Mouse (Mus musculus): Measurements from ENCODE around the gene Xaf1. TPM values are rescaled to one million over a fixed set of nuclear protein-coding genes. Genes with fewer than 3 reads are reported as not detected.

The Xaf1 gene
- polyA plus RNA-seq (2015; fragmentation: Nextera tagmentation; extraction: Ambion mirVana): 2.0 and 2.1 TPM in 2 replicates

DNA sequence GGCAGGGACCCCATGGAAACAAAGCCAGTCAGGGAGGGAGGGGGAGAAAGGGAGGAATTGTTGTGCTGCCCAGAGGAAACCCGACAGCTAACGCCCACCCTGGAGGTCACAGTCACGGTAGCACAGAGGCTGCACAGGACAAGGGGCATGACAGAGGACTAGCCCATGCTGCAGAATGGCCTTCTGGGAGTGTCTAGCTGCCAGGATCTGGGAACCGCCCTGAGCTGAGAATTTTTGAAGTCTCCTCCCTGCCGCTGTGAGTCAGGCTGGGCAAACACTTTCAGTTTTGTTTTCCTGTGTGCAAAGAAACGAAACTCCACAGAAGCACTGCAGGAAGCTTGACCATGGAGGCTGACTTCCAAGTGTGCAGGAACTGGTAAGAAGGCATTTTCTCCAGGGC is at the start of gene Xaf1:
Gene Xaf1 (plus strand): TSS at position 296 of the 400 bp plus-strand sequence.
- no peaks in the 10 kb centered on the region for H3K9me3 ChIP-seq
- no peaks in the 10 kb centered on the region for H3K4me1 ChIP-seq
- H3K4me2 ChIP-seq: no peak within 1 kb of the TSS
- H3K9ac ChIP-seq: no peak within 1 kb of the TSS
- no peak within 1 kb of the TSS for H3K27ac ChIP-seq
- H3K36me3 ChIP-seq (replicated peaks): no peaks in the 10 kb centered on the region
- no peak for ATAC-seq (replicated peaks)
- no peaks in the 10 kb centered on the region for H3K27me3 ChIP-seq (replicated peaks)
- 30% methylated on average over 6 of the region's 6 CpGs for WGBS
- H3K4me3 ChIP-seq: no peak within 1 kb of the TSS

DNA sequence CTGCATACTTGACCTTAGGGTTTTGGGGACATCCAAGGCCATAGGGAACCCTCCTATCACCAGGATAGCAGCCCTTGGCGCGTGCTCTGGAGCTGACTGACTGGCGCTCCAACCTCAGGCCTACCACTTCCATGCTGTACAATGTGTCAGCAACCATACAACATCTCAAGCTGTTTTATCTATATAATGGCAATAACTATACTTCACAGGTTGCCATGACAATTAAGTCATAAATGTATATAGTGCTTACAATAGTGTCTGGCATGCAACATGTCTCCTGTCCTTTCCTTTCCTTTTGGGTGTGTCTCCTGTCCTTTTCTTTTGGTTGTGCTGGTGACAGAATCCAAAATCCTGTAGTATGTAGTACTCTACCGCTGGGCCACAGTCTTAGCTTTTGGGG is 45.8 kb upstream of the Xaf1 start:
- no peaks in the 10 kb centered on the region for H3K4me1 ChIP-seq
- no peaks in the 10 kb centered on the region for H3K27me3 ChIP-seq (replicated peaks)
- ATAC-seq (replicated peaks): no peak
- H3K9ac ChIP-seq: no peak overlapping the region
- H3K27ac ChIP-seq: no peak overlapping the region
- H3K36me3 ChIP-seq (replicated peaks): no peaks in the 10 kb centered on the region
- no peaks in the 10 kb centered on the region for H3K9me3 ChIP-seq
- H3K4me2 ChIP-seq: no peak overlapping the region
- 91% methylated on average over 4 of the region's 4 CpGs for WGBS
- no peak overlapping the region for H3K4me3 ChIP-seq

DNA sequence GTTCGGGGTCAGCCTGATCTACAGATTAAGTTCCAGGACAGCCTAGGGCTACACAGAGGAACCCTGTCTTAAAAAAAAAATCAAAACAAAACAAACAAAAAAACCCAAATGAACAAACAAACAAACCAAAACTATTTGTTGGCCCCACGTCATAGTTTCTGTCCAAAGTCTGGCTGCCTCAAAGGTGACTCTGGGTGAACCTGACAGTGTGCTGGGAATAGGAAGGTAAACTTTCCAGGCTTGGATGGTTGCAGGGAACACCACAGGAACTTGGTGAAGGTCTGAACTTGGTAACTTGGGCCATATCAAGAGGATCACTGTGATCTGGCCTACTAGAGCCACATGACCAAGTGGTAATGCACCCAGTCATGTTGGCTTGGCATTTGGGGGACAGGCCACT is 45.0 kb upstream of the Xaf1 start:
- no peaks in the 10 kb centered on the region for H3K36me3 ChIP-seq (replicated peaks)
- no peak overlapping the region for H3K4me2 ChIP-seq
- no peak overlapping the region for H3K27ac ChIP-seq
- H3K4me1 ChIP-seq: no peaks in the 10 kb centered on the region
- H3K27me3 ChIP-seq (replicated peaks): no peaks in the 10 kb centered on the region
- H3K9me3 ChIP-seq: no peaks in the 10 kb centered on the region
- WGBS: 80% methylated on average over 2 of the region's 2 CpGs
- no peak for ATAC-seq (replicated peaks)
- no peak overlapping the region for H3K4me3 ChIP-seq
- H3K9ac ChIP-seq: no peak overlapping the region

DNA sequence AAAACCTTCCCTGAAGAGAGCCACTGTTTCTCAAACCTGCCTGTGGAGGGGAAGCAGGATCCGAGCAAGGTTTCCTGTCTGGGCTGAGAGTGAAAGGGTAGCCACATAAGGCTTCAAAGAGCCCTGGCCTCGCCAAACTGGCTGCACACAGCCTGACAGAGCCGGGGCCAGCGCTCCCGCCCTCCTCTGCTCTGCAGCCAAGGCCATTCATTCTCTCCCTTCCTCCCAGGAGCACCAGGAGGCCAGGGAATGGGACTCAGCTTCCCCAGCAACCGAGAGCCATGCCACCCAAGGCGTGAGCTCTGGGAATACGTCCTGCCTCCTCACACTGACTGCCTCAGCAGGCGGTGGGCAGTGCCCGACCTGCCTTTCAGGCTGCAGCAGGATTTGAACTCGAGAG is 35.9 kb upstream of the Xaf1 start:
- ATAC-seq (replicated peaks): no peak
- Histone ChIP-seq H3K27me3 (replicated peaks) (peaks cover 34% of the 10 kb centered on the region), H3K36me3 (replicated peaks) (no peaks in the 10 kb centered on the region), H3K9ac (no peak overlapping the region), H3K4me2 (peak overlapping the region; percentile 72), H3K4me1 (peaks cover 16% of the 10 kb centered on the region), H3K4me3 (peak overlapping the region; percentile 42), H3K9me3 (no peaks in the 10 kb centered on the region), H3K27ac (no peak overlapping the region)
- WGBS: 6% methylated on average over 11 of the region's 11 CpGs

DNA sequence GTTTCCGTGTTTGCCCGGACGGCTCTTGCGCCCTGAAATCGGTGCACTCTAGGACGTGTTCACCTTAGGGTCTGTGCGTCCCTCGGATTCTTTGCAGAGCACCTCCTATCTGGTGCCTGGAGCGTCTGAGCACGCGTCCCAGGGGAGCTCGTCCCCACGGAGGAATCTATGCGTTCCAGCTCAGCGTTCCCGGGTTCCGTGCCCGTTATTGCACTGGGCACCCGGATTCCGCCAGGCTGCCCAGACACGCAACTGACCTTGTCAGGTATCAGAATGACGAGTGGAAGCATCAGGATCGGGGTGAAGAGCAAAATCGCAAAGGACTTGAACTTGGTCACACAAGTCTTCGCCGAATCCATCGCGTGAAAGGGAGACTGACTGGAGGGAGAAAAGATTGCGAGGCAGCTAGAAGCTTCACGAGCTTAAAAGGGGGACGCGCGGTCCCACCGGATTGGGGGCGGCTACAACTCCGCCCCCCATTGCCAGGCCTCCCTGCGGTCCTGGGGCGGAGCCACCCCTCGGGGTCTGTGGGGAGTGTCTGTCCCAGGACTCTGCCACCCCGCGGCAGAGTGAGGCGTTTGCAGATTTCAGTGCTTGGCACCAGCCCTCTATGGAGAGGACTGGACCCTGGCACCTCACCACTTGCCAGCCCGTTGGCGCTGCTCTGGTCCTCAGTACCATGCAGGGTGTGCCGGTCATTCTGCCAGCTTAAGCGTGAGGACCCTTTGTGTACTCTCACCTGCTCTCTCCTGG is 35.0 kb upstream of the Xaf1 start:
- no peaks in the 10 kb centered on the region for H3K36me3 ChIP-seq (replicated peaks)
- H3K27me3 ChIP-seq (replicated peaks): peaks cover 34% of the 10 kb centered on the region
- H3K9ac ChIP-seq: peak overlapping the region; percentile 22
- H3K4me2 ChIP-seq: peak overlapping the region; percentile 72
- peaks cover 16% of the 10 kb centered on the region for H3K4me1 ChIP-seq
- WGBS: under 1% methylated on average over 46 of the region's 46 CpGs
- peak; percentile 83 for ATAC-seq (replicated peaks)
- peak overlapping the region; percentile 42 for H3K4me3 ChIP-seq
- H3K9me3 ChIP-seq: no peaks in the 10 kb centered on the region
- H3K27ac ChIP-seq: no peak overlapping the region

DNA sequence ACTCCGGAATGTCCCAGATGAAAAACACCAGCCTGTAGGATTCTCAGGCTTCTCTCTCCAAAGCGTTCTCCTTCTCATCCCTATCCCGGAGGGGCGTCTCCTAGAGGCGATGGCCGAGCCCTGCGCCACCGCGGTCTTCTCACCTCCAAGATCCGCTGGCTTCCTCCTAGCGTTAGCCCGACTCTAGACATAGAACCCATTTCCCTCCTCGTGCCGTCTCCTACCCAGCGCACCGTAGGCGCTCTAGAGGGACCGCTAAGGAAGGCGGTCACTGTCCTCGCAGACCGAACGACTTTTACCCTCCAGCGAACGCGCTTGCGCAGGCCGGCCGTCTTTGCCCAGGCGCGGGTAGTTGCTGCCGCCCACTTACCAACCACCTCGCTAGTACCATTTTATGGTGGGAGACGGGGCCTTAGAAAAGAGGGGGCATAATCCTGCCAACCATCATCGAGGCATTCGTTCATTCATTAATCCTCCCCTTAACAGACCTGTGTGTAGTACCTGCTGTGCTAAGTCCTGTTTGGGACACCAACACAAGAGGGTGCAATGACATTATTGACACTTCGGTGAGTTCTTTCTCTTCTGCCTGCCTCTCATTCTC is 34.4 kb upstream of the Xaf1 start, which contains the start of gene Slc13a5:
Gene Slc13a5 (minus strand): TSS at position 263 of the 601 bp plus-strand sequence.
- peak within 1 kb of the TSS; percentile 22 for H3K9ac ChIP-seq
- peaks cover 34% of the 10 kb centered on the region for H3K27me3 ChIP-seq (replicated peaks)
- peak within 1 kb of the TSS; percentile 72 for H3K4me2 ChIP-seq
- peak; percentile 66 for ATAC-seq (replicated peaks)
- H3K27ac ChIP-seq: no peak within 1 kb of the TSS
- 1% methylated on average over 36 of the region's 36 CpGs for WGBS
- H3K9me3 ChIP-seq: no peaks in the 10 kb centered on the region
- H3K4me1 ChIP-seq: peaks cover 16% of the 10 kb centered on the region
- H3K4me3 ChIP-seq: peak within 1 kb of the TSS; percentile 42
- H3K36me3 ChIP-seq (replicated peaks): no peaks in the 10 kb centered on the region

DNA sequence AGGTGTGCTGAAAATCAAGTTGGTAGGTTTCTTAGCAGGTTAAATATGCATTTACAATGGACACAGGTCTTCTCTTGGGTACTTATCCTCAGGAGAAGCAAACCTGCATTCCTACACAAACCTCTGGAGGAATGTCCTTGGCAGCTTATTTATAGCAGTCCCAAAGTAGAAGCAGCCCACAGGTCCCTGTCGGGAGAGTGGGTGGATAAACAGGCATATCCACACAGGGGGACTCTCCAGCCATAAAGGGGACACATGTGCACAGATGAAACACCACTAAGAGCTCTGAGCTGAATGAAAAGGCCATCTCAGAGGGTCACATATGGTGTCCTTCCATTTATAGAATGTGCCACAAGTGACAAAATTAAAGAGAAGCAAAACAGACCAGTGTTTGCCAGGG is 29.7 kb upstream of the Xaf1 start:
- Histone ChIP-seq H3K4me2 (no peak overlapping the region), H3K27me3 (replicated peaks) (peaks cover 12% of the 10 kb centered on the region; the same call in 1 of the 2 replicates), H3K9me3 (no peaks in the 10 kb centered on the region), H3K27ac (no peak overlapping the region), H3K4me1 (no peaks in the 10 kb centered on the region), H3K9ac (no peak overlapping the region), H3K4me3 (no peak overlapping the region), H3K36me3 (replicated peaks) (no peaks in the 10 kb centered on the region)
- no peak for ATAC-seq (replicated peaks)
- 53% methylated on average over 1 of the region's 1 CpGs for WGBS

DNA sequence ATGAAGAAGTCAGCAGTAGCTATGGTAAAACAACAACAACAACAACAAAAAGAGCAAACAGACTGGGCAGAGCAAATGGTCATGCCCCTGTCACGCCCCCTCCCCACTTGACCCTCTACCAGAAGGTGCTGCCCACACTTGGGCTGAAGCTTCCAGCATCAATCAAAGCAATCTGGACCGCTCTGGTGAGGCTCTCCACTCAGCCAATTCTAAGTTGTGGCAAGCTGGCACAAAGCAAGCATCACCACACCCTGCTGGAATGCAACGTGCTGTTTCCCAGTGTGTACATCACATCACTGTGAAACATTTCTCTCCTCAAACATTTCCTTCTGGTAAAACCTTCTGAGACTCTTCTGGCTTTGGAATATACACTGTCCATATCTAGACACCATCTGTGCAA is 28.1 kb upstream of the Xaf1 start:
- Histone ChIP-seq H3K9me3 (no peaks in the 10 kb centered on the region), H3K4me2 (no peak overlapping the region), H3K9ac (no peak overlapping the region), H3K36me3 (replicated peaks) (no peaks in the 10 kb centered on the region), H3K27ac (no peak overlapping the region), H3K4me3 (no peak overlapping the region), H3K27me3 (replicated peaks) (0 out of 2 replicates have a peak, but pooled peaks cover 1% of the 10 kb centered on the region), H3K4me1 (no peaks in the 10 kb centered on the region)
- no peak for ATAC-seq (replicated peaks)
- WGBS: 79% methylated on average over 3 of the region's 3 CpGs

DNA sequence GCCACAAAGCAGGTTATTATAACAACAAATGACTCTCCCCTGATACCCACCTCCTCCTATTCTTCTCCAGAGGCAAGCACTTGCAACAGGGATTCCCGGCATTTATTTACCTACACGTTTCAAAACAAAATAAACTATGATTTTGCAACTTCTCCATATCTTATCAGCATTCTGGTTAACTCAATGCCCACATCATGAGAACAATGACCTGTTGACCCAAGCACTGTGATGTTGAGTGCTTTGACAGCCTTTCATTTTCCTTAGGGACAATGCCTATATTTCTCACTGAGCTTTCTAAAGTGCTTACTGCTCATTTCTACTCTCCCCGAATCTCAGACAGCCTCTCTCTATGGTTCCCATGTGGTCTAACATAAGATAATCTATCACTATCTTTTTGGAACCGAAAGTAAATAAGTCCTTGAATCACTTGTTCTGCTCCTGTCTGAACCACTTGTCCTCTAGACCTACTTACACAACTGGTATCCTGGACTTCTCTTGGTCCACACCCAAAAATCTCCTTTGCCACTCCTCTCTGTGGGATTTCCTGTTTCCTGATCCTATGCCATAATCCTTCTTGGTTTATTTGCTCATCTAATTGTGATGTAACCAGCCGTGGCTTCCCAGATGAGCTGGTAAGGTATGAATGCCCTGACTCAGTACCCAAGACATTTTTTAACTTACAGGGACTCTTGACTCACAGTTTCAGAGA is 20.1 kb upstream of the Xaf1 start:
- H3K27me3 ChIP-seq (replicated peaks): no peaks in the 10 kb centered on the region
- 83% methylated on average over 5 of the region's 5 CpGs for WGBS
- ATAC-seq (replicated peaks): no peak
- no peaks in the 10 kb centered on the region for H3K4me1 ChIP-seq
- H3K9me3 ChIP-seq: no peaks in the 10 kb centered on the region
- H3K9ac ChIP-seq: no peak overlapping the region
- H3K27ac ChIP-seq: no peak overlapping the region
- no peaks in the 10 kb centered on the region for H3K36me3 ChIP-seq (replicated peaks)
- no peak overlapping the region for H3K4me3 ChIP-seq
- no peak overlapping the region for H3K4me2 ChIP-seq

DNA sequence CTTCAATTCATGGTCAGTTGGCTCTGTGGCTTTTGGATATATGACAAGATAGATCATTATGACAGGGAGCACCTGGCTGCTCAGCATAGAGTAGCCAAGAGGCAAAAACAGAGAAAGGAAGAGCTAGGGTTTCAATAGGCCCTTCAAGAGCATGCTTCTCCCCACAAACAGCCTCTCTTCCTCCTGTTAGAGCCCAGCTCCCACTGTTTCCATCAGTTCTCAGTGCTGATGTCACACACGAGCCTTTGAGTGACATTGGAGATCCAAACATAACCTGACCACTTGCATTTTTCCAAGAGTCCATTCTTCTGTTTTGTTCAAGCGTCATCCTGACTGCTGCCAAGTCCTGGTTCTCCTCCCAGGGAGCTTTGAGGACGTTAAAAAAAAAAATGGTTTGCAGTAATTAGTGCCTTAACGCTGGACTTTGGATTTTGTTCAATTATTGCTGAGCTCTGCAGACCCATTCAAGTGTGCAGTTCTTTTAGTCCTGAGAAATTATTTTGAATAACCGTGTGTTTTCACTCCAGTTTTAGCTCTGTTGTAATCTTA is 19.5 kb upstream of the Xaf1 start:
- no peak overlapping the region for H3K27ac ChIP-seq
- H3K9ac ChIP-seq: no peak overlapping the region
- WGBS: 60% methylated on average over 5 of the region's 5 CpGs
- H3K36me3 ChIP-seq (replicated peaks): no peaks in the 10 kb centered on the region
- no peaks in the 10 kb centered on the region for H3K27me3 ChIP-seq (replicated peaks)
- H3K4me2 ChIP-seq: no peak overlapping the region
- no peak for ATAC-seq (replicated peaks)
- H3K4me1 ChIP-seq: no peaks in the 10 kb centered on the region
- H3K9me3 ChIP-seq: no peaks in the 10 kb centered on the region
- no peak overlapping the region for H3K4me3 ChIP-seq

DNA sequence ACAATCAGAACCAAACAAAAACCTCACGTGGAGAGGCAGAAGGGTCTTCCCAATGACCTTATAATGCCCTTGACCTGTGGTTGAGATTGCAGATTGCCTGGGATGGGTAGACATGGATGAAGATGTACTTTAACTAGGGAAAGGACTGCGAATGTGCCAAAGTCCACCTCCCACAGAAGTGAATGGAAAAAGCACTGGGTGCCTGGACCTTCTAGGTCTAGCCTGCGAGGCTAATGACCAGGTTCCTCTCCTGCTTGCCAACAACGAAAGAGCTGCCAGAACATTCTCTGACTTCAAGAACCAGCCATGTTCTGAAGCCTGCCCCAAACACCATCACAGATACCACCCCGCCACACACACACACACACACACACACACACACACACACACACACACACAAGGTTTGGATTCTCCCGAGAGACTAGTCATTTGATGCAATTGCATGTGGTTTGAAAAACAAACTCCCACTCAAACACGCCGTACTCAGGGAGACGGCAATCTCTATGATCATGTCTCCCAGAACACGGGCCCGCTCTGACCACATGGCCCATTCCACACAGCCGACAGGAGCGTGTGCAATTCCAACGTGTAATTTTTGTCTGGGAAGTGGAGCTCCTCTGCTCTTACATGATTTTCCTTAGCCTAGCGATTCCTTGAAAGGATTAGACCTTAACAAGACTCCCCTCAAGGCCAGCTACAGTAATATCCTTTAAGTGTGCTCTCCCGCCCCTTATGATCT is 17.8 kb upstream of the Xaf1 start:
- no peak for ATAC-seq (replicated peaks)
- H3K27me3 ChIP-seq (replicated peaks): no peaks in the 10 kb centered on the region
- H3K4me2 ChIP-seq: no peak overlapping the region
- H3K27ac ChIP-seq: no peak overlapping the region
- H3K4me3 ChIP-seq: no peak overlapping the region
- no peaks in the 10 kb centered on the region for H3K36me3 ChIP-seq (replicated peaks)
- no peaks in the 10 kb centered on the region for H3K9me3 ChIP-seq
- WGBS: 86% methylated on average over 16 of the region's 16 CpGs
- no peak overlapping the region for H3K9ac ChIP-seq
- no peaks in the 10 kb centered on the region for H3K4me1 ChIP-seq
